Mouse (Mus musculus): ENCODE results near the gene Gm39653.
"Not testable (repeated sequence)": the region's sequence is repeated elsewhere in the genome, so short reads cannot be mapped to it uniquely, and the experiment has no call there.

Gm39653 gene

GRCm38 (mm10) chr1:63615668-63616067 lies at the start of gene Gm39653:
Gm39653 (plus strand) TSS chr1:63615968.
- DNase-seq: no peak

GRCm38 (mm10) chr1:63566501-63566900 lies 49.3 kb upstream of the Gm39653 start:
- peak; percentile 63 to 73 for DNase-seq

- no peak for DNase-seq
These were observed 48.7 kb upstream of the Gm39653 start for GRCm38 (mm10) chr1:63567031-63567430.

GRCm38 (mm10) chr1:63572229-63572628 lies 43.5 kb upstream of the Gm39653 start:
- DNase-seq: peak; percentile 91 to 94

- peak; percentile 62 to 67 for DNase-seq
These were observed 42.3 kb upstream of the Gm39653 start for GRCm38 (mm10) chr1:63573432-63573831.

- no peak for DNase-seq
These were observed 41.7 kb upstream of the Gm39653 start for GRCm38 (mm10) chr1:63573864-63574611.

GRCm38 (mm10) chr1:63576803-63577202 lies 39.0 kb upstream of the Gm39653 start:
- DNase-seq: no peak

- peak in 1 of 2 experiments; percentile 19 for DNase-seq
These were observed 36.6 kb upstream of the Gm39653 start for GRCm38 (mm10) chr1:63579153-63579552.

GRCm38 (mm10) chr1:63586869-63587268 lies 28.9 kb upstream of the Gm39653 start:
- DNase-seq: no peak

GRCm38 (mm10) chr1:63603870-63604500 lies 11.8 kb upstream of the Gm39653 start:
- DNase-seq: no peak

GRCm38 (mm10) chr1:63609613-63610012 lies 6.2 kb upstream of the Gm39653 start:
- DNase-seq: no peak

- peak in 1 of 2 experiments; percentile 12 for DNase-seq
These were observed 1.2 kb upstream of the Gm39653 start for GRCm38 (mm10) chr1:63614594-63614993.

GRCm38 (mm10) chr1:63628211-63628610 lies 12.4 kb downstream of the Gm39653 start:
- peak; percentile 47 to 48 for DNase-seq

GRCm38 (mm10) chr1:63630390-63630789 lies 14.6 kb downstream of the Gm39653 start:
- DNase-seq: not testable (repeated sequence)

GRCm38 (mm10) chr1:63639921-63640320 lies 24.2 kb downstream of the Gm39653 start:
- DNase-seq: no peak

- peak; percentile 82 for DNase-seq
These were observed 42.2 kb downstream of the Gm39653 start for GRCm38 (mm10) chr1:63658016-63658415.

- DNase-seq: peak; percentile 61 to 78
These were observed 43.8 kb downstream of the Gm39653 start for GRCm38 (mm10) chr1:63659591-63659990.

- DNase-seq: no peak
These were observed 50.3 kb downstream of the Gm39653 start for GRCm38 (mm10) chr1:63666089-63666488.

GRCm38 (mm10) chr1:63667201-63667948 lies 51.6 kb downstream of the Gm39653 start:
- peak; percentile 45 to 47 for DNase-seq

- peak; percentile 32 to 45 for DNase-seq
These were observed 52.4 kb downstream of the Gm39653 start for GRCm38 (mm10) chr1:63667949-63668851.

GRCm38 (mm10) chr1:63668852-63669160 lies 53.0 kb downstream of the Gm39653 start:
- DNase-seq: peak; percentile 47 to 75

Data from cerebellum, postnatal 10 days (tissue).